10 mouse cellular contexts compared by ENCODE assay signal in genomic region chrX:99148061-99148905, GRCm38 (mm10). TPM values are rescaled to one million over a fixed set of nuclear protein-coding genes. Genes with fewer than 3 reads are reported as not detected.
A peak's percentile ranks its signal among the peaks of the same experiment; 100 is the strongest.
DNase-seq lines count a peak whose midpoint lies in the region; ATAC-seq and TF ChIP-seq lines count a peak whose summit lies in the region.
"Had no signal": no experiment of that assay in that cellular context is flagged by ENCODE, and none has a peak within 500 bp of the region (broad histone marks: within the 10 kb centered on the region; RNA-seq: fewer than 3 reads in every experiment).

No protein-coding gene starts in this region.

- H3K36me3 ChIP-seq in hindbrain, embryonic 16.5 days (ENCODE audit: control insufficient read depth, insufficient read depth, low read length): no peaks in the 10 kb centered on the region

- H3K27ac ChIP-seq in hindbrain, embryonic 16.5 days (ENCODE audit: low read depth, low read length): no peak overlapping the region
- H3K27ac ChIP-seq: heart, adult 2 months; limb, embryonic 13.5 days had no signal

- no peak for TF ChIP-seq CTCF in brain, embryonic 14.5 days (IDR thresholded peaks at IDR 0.05; ENCODE audit: borderline replicate concordance, extremely low read depth, insufficient read depth, insufficient read length)

- no peak overlapping the region for H3K9ac ChIP-seq in hindbrain, embryonic 16.5 days (ENCODE audit: low read depth, low read length)
- H3K9ac ChIP-seq: limb, embryonic 13.5 days had no signal

- H3K9me3 ChIP-seq in hindbrain, embryonic 16.5 days (ENCODE audit: control insufficient read depth, low read length): no peaks in the 10 kb centered on the region
- H3K9me3 ChIP-seq: limb, embryonic 13.5 days had no signal

- peak; percentile 82 for DNase-seq in heart, adult 11 months
- DNase-seq in heart, postnatal 36 days: no peak
- DNase-seq in brain, embryonic 14.5 days (ENCODE audit: low read depth): peak; percentile 86
- DNase-seq in kidney, postnatal 14 days: peak; percentile 70
- no peak for DNase-seq in frontal cortex, postnatal 10 days (ENCODE audit: low spot score in 2 of 2)
- no peak for DNase-seq in cerebellum, adult 8-10 months
- DNase-seq: heart, adult 2 months had no signal

- TF ChIP-seq POLR2A in brain, embryonic 14.5 days (IDR thresholded peaks at IDR 0.05; ENCODE audit: borderline replicate concordance, extremely low read depth, insufficient read depth, insufficient read length, poor library complexity, severe bottlenecking): no peak

- no peak overlapping the region for H3K4me3 ChIP-seq in hindbrain, embryonic 16.5 days (ENCODE audit: low read length)
- H3K4me3 ChIP-seq: heart, adult 2 months; limb, embryonic 13.5 days had no signal

- 36% methylated on average over 11 of the region's 11 CpGs for WGBS in hindbrain, embryonic 16.5 days

- H3K27me3 ChIP-seq in hindbrain, embryonic 16.5 days (replicated peaks; ENCODE audit: control insufficient read depth, insufficient read depth, low read length): 0 out of 2 replicates have a peak, but pooled peaks cover 4% of the 10 kb centered on the region

- peak; percentile 50; the same call in 1 of the 2 replicates for ATAC-seq in hindbrain, embryonic 16.5 days
- no peak for ATAC-seq in CD4-positive, CD25-positive, alpha-beta regulatory T cell, adult 4 months

- intact Hi-C loops in heart, postnatal 36 days (cut with DNase I): no loop called here

- no peaks in the 10 kb centered on the region for H3K4me1 ChIP-seq in hindbrain, embryonic 16.5 days (ENCODE audit: control insufficient read depth, insufficient read depth, low read depth, low read length)

- no peak overlapping the region for H3K4me2 ChIP-seq in hindbrain, embryonic 16.5 days (ENCODE audit: low read length)
- H3K4me2 ChIP-seq: limb, embryonic 13.5 days had no signal

RNA-seq across cellular contexts. Expression of gene Efnb1, which starts 12.4 kb away (rescaled TPM):
- 10 to 100 TPM; 17.4 to 27.6 TPM for total RNA-seq in heart, postnatal 36 days (2021)
- polyA plus RNA-seq in brain, embryonic 14.5 days (2012; rRNA removed): 53.3 and 75.7 TPM in 2 replicates
- 16.0 and 19.5 TPM in 2 replicates for polyA plus RNA-seq in hindbrain, embryonic 16.5 days (2015; fragmentation: Nextera tagmentation; extraction: Ambion mirVana)
- polyA plus RNA-seq in CD4-positive, CD25-positive, alpha-beta regulatory T cell, adult 4 months (2017; shearing (Covaris generic)): under 1 TPM; 0.18 to 0.32 TPM

Comparison
In these comparisons a context has a peak if more than half of its experiments do, and no peak if none do; other contexts are left out.
1. DNase-seq: peak in heart, adult 11 months (single experiment), brain, embryonic 14.5 days (single experiment) and kidney, postnatal 14 days (single experiment); none in heart, postnatal 36 days (0 of 2), frontal cortex, postnatal 10 days (0 of 2) and cerebellum, adult 8-10 months (single experiment).
2. RNA of gene Efnb1, which starts 12.4 kb away (polyA plus RNA-seq): 53.3 to 75.7 TPM in brain, embryonic 14.5 days and 16.0 to 19.5 TPM in hindbrain, embryonic 16.5 days; 0.18 to 0.32 TPM in CD4-positive, CD25-positive, alpha-beta regulatory T cell, adult 4 months; every median in the first group is over 10 times any median in the second.